Mouse (Mus musculus): Measurements from ENCODE around the gene Elmod2. TPM values are rescaled to one million over a fixed set of nuclear protein-coding genes. Genes with fewer than 3 reads are reported as not detected.

Elmod2 gene
- total RNA-seq (2018; cell fraction: chromatin; rRNA removed), result 10 to 100 TPM in 25 of 26 experiments, 1 to 10 TPM in 1; 9.2 to 84.4 (median 29.3) TPM
- total RNA-seq (2018; cell fraction: cytosol; rRNA removed), result 10 to 100 TPM; 12.7 to 24.0 (median 18.6) TPM
- total RNA-seq (2018; cell fraction: nucleus; rRNA removed), result 10 to 100 TPM; 20.3 to 64.8 (median 28.6) TPM
- polyA plus RNA-seq (2018), result 10.1 to 17.8 TPM (median 13.6 TPM) in 3 replicates

DNA sequence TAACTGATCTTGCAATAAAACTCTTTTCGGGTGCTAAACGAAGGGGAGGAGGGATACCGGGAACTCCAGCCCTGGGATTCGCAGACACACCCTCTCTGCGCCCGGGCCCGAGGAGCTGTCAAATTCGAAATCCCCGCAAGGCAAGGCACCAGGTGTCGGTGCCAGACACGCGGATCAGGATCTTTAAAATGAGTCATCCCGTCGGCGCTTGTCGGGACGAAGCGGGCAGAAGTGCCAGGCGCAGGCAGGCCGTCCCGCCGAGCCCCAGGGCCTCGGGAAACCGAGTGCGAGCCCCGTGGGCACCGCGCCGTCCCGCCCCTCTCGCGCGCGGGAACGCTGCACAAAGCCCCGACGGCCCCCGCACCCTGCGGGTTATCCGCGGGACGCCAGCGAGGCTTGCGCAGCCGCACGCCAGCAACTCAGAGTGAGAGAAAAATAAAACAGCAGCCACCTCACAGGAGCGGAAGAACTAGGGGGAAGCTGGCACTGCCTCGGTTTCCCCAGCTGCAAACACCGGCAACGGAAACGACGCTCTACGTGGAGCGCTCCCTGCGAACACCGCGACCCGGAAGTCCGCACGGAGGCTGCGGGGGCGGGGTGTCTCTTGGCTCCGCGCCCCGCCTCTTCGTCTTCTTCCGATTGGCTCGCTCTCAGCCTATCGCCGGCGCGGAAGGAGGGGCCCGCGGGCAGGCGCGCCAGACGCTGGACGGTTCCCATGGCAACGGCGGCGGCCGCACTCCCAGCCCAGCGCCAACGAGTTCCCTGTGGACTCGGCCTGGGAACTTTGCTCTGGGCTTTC, at the start of gene Elmod2:
Gene Elmod2 (minus strand): TSS at position 588 of the 799 bp plus-strand sequence.
- Histone ChIP-seq H3K27ac (peak within 1 kb of the TSS; percentile 15; the same call in 1 of the 2 replicates), H3K36me3 (ENCODE audit: inconsistent target) (peaks cover 22% of the 10 kb centered on the region; the same call in 1 of the 2 replicates), H3K4me3 (ENCODE audit: inconsistent target) (peak within 1 kb of the TSS; percentile 67), H3K79me2 (ENCODE audit: inconsistent target) (no peaks in the 10 kb centered on the region)
- 2% methylated on average over 78 of the region's 85 CpGs for WGBS (ENCODE audit: missing documents)

DNA sequence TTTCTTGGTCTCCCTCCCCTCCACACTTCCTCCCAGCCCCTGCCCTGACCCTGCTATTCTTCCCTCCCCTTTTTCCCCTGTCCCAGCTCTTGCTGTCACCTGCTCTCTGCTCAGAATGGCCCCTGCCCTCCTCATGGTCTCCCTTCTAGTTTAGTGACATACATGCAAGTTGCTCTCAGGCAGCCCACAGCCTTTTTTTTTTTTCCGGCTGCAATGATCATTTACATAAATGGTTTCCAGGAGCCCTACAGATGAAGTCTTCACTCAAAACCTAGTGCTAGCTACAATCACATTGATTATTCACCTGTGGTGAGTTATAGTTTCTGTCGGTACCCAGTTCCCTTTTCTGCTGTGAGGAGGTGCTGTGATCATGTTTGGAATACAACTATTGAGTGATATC, 48.7 kb upstream of the Elmod2 start:
- Histone ChIP-seq H3K79me2 (ENCODE audit: inconsistent target) (no peaks in the 10 kb centered on the region), H3K27ac (no peak overlapping the region), H3K4me3 (ENCODE audit: inconsistent target) (no peak overlapping the region), H3K36me3 (ENCODE audit: inconsistent target) (no peaks in the 10 kb centered on the region)
- WGBS (ENCODE audit: missing documents), result 76% methylated on average over 2 of the region's 2 CpGs

DNA sequence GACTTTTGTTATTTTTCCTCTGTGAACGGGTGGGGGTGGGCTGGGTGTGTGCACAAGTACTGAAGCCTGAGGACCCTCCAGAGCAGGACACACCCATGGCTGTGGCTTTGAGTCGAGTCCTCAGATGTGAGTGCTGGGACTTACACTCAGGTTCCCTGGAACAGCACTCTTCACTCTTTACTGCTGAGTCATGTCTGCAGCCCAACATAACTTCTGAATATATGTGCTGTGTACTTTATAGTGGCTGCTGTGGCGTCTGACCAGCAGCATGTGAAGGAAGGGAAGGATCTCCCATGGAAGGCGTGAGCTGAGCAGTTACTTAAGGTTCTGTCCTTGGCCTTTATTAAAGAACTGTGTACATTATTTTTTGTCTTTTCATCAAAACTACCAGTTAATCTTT, 47.9 kb upstream of the Elmod2 start:
- Histone ChIP-seq H3K4me3 (ENCODE audit: inconsistent target) (no peak overlapping the region), H3K36me3 (ENCODE audit: inconsistent target) (no peaks in the 10 kb centered on the region), H3K27ac (no peak overlapping the region), H3K79me2 (ENCODE audit: inconsistent target) (no peaks in the 10 kb centered on the region)
- 40% methylated on average over 4 of the region's 4 CpGs for WGBS (ENCODE audit: missing documents)

DNA sequence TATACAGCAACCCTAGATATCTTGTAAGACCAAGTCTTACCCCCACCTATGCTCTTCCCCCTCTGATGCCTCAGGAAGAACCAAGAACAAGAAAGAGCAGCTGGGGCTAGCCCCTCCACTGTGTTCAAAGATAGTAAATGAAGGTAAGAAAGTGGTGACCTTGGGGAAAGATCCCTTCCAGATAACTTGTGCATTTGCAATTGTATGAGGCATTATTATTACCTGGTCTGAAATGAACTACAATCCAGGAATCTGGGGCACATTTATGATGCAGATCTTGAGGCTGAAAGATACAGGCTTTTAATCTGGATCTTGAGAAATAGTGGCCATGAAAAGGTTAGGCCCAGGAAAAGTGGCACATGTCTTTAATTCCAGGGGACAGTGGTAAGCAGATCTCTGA, 44.9 kb upstream of the Elmod2 start:
- Histone ChIP-seq H3K79me2 (ENCODE audit: inconsistent target) (no peaks in the 10 kb centered on the region), H3K36me3 (ENCODE audit: inconsistent target) (no peaks in the 10 kb centered on the region), H3K27ac (no peak overlapping the region), H3K4me3 (ENCODE audit: inconsistent target) (no peak overlapping the region)

DNA sequence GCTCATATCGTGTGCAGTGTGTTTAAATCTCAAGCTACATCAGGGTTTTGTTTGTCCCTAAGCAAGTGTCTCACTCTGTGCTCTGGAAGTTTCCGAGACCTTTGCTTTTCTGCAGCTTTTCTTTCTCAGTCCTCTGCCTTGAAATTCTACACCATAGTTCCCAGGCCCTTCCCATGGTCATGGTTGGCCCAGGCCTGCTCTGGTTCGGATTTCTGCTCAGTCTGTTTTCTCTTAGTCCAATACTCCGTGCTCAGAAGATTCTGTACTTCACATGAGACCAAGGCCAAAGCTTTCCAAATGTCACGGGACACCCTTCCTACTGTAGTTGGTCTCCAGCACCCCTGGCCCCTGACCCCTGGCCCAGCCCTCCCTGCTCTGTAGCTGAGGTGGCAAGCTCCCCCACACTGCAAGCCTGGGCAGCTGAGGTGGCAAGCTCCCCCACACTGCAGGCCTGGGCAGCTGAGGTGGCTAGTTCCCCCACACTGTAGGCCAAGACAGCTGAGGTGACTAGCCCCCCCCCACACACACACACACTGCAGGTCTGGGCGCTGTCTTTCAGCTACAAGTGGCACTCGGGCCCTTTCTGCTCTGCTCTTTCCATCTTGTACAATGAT, 31.0 kb upstream of the Elmod2 start:
- no peak overlapping the region for H3K4me3 ChIP-seq (ENCODE audit: inconsistent target)
- H3K27ac ChIP-seq, result no peak overlapping the region
- H3K36me3 ChIP-seq (ENCODE audit: inconsistent target), result no peaks in the 10 kb centered on the region
- 95% methylated on average over 7 of the region's 7 CpGs for WGBS (ENCODE audit: missing documents)
- no peaks in the 10 kb centered on the region for H3K79me2 ChIP-seq (ENCODE audit: inconsistent target)

DNA sequence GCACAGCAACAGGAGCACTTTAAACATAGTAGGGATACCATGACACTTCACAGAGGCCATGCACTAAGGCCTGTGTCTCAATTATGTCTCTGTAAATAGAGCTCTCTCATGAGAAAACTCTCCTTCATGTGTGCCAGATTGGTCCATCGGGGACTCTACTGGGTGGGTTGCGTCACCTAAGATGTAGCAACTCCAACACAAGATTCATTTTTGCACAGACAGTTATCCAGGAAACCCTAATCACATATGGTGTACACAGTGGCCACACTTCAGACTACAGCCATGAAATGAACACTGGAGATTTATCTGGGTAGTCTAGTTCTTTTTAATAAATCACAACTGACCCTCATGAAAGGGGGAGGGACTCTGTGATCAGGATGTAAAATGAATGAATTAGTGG, 19.0 kb upstream of the Elmod2 start:
- H3K36me3 ChIP-seq (ENCODE audit: inconsistent target), result no peaks in the 10 kb centered on the region
- no peak overlapping the region for H3K4me3 ChIP-seq (ENCODE audit: inconsistent target)
- 56% methylated on average over 2 of the region's 2 CpGs for WGBS (ENCODE audit: missing documents)
- H3K27ac ChIP-seq, result no peak overlapping the region
- no peaks in the 10 kb centered on the region for H3K79me2 ChIP-seq (ENCODE audit: inconsistent target)

DNA sequence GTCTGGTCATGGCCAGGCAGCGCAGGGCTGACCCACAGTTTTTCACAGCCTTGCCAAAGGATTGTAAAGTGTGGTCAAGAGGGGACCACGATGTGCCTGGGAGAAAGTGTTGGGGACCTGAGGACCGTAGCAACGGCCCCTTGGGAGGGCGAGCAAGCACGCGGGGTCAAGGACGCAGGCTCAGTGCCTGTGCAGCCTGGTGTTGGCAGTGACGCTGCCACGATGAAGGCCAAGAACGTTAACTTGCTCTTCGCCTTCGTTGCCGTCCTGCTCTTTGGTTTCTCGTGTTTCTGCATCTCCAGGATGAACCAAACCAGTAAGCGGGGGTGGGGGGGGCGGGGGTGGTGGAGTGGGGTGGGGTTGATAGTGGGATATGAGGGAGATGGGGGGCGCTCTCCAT, 16.0 kb upstream of the Elmod2 start, which contains the start of gene Mgat4d:
Gene Mgat4d (plus strand): TSS at position 209 of the 400 bp plus-strand sequence.
- 84% methylated on average over 17 of the region's 18 CpGs for WGBS (ENCODE audit: missing documents)
- H3K36me3 ChIP-seq (ENCODE audit: inconsistent target), result no peaks in the 10 kb centered on the region
- H3K4me3 ChIP-seq (ENCODE audit: inconsistent target), result no peak within 1 kb of the TSS
- H3K79me2 ChIP-seq (ENCODE audit: inconsistent target), result no peaks in the 10 kb centered on the region
- no peak within 1 kb of the TSS for H3K27ac ChIP-seq

DNA sequence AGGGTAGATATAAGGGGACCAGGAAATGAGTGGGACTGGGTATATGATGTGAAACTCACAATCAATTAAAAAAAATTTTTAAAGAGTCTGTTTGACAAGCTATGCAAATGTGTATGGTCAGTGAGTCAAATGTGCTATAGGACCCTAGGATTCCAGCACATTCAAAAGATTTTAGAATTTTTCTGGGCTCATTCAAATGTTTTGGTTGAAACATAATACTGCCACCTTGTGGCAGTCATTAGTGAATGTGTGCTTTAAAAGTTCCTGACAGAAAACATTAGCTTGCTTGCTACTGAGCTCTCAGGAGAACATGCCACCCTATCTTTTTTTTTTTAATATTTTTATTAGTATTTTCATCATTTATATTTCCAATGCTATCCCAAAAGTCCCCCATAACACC, 10.4 kb upstream of the Elmod2 start:
- Histone ChIP-seq H3K27ac (no peak overlapping the region), H3K79me2 (ENCODE audit: inconsistent target) (no peaks in the 10 kb centered on the region), H3K4me3 (ENCODE audit: inconsistent target) (no peak overlapping the region), H3K36me3 (ENCODE audit: inconsistent target) (no peaks in the 10 kb centered on the region)

DNA sequence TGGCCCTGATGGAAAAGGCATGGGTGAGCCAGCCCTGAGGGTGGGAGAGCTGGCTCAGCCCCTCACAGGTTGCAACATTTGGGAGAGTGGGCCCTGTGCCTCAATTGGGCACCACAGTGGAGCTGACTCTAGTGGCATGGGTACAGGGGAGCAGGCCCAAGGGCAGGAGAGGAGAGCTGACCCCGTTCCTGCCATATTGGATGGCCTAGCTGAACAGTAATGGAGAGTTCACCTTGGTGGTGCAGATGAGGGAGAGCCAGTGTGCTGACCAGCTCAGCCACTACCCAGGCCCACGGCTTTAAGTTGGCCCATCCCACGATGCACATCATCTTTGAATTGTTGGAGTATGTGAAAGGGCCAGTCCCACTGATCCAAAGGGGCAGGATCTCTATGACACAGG, 9.8 kb upstream of the Elmod2 start:
- H3K79me2 ChIP-seq (ENCODE audit: inconsistent target), result no peaks in the 10 kb centered on the region
- no peak overlapping the region for H3K4me3 ChIP-seq (ENCODE audit: inconsistent target)
- 90% methylated on average over 3 of the region's 3 CpGs for WGBS (ENCODE audit: missing documents)
- no peak overlapping the region for H3K27ac ChIP-seq
- no peaks in the 10 kb centered on the region for H3K36me3 ChIP-seq (ENCODE audit: inconsistent target)

DNA sequence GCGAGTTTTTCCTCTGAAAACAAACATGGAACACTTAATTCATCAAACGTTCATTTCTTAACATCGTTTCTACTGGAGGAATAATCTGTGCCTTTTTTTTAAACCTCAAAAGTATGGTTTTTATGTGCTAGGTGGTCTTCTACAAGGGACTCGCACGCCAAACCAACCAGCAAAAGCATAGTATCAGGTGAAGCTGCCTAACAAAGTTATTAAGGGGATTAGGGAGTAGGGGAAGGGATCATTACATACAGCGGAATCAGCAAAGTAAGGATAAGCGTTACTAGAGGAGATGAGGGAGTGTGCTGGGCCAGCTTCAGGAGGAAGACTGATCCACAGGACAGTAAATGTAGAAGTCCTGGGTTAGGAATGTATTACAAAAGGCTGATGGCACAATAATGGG, 578 bp upstream of the Elmod2 start:
- Histone ChIP-seq H3K4me3 (ENCODE audit: inconsistent target) (peak overlapping the region; percentile 28; the same call in 1 of the 2 replicates), H3K79me2 (ENCODE audit: inconsistent target) (no peaks in the 10 kb centered on the region), H3K27ac (no peak overlapping the region), H3K36me3 (ENCODE audit: inconsistent target) (0 out of 2 replicates have a peak, but pooled peaks cover 15% of the 10 kb centered on the region)
- WGBS (ENCODE audit: missing documents), result 36% methylated on average over 7 of the region's 7 CpGs

DNA sequence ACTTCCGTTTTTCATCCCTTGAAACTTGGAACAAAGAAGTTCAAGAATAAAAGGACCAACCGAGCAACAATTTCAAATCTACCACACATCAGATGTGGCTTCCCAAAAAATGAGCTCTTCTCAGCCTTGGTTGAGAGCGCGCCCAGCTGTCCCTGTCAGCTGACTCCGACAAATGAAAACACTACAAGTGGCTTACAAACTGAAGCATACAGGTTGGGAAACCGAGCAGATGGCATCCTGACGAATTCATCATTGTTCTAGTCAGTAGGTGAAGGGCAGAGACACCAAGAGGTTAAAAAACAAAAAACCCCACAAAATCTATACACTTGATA, 753 bp downstream of the Elmod2 start:
- Histone ChIP-seq H3K79me2 (ENCODE audit: inconsistent target) (no peaks in the 10 kb centered on the region), H3K4me3 (ENCODE audit: inconsistent target) (peak overlapping the region; percentile 67), H3K27ac (peak overlapping the region; percentile 15; the same call in 1 of the 2 replicates), H3K36me3 (ENCODE audit: inconsistent target) (peaks cover 24% of the 10 kb centered on the region; the same call in 1 of the 2 replicates)
- WGBS (ENCODE audit: missing documents), result 11% methylated on average over 7 of the region's 7 CpGs

DNA sequence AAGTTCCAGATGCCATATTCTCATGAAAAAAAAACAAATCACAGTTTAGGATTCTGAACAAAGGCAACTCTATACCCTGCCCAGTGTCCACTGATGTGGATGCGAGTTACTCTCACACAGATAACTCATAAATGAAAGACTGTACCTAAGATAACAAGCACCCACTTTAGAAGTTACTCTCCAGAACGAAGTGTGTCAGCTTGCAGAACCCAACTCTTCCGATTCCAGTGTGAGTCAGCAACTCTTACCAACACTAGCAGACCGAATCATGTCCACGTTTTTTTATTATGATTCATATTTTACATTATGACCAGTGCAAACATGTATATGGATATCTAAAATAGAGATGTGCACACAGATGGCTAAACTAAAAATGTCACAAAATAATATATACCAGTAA, 4.4 kb downstream of the Elmod2 start:
- Histone ChIP-seq H3K27ac (no peak overlapping the region), H3K4me3 (ENCODE audit: inconsistent target) (no peak overlapping the region), H3K36me3 (ENCODE audit: inconsistent target) (peaks cover 24% of the 10 kb centered on the region; the same call in 1 of the 2 replicates), H3K79me2 (ENCODE audit: inconsistent target) (no peaks in the 10 kb centered on the region)
- WGBS (ENCODE audit: missing documents), result 91% methylated on average over 5 of the region's 5 CpGs

DNA sequence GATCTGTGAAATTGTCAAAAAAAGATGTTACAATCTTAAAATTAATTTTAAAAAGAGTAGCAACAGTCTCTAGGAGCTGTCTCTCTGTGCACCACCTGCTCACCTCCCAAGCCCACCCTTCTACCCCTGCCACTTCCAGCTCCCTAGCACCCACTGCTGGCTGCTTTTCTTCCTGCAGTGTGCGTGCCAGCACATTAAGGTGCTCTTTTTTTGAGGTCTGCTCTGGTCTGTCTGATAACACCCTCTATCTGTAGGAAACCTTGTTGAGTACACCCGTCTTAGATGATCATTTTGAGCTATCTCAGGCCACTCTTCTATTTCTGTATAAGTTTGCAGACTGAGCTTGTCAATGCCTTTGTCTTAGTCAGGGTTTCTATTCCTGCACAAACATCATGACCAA, 9.2 kb downstream of the Elmod2 start:
- Histone ChIP-seq H3K79me2 (ENCODE audit: inconsistent target) (no peaks in the 10 kb centered on the region), H3K36me3 (ENCODE audit: inconsistent target) (peaks cover 50% of the 10 kb centered on the region), H3K4me3 (ENCODE audit: inconsistent target) (no peak overlapping the region), H3K27ac (no peak overlapping the region)
- 95% methylated on average over 2 of the region's 2 CpGs for WGBS (ENCODE audit: missing documents)

DNA sequence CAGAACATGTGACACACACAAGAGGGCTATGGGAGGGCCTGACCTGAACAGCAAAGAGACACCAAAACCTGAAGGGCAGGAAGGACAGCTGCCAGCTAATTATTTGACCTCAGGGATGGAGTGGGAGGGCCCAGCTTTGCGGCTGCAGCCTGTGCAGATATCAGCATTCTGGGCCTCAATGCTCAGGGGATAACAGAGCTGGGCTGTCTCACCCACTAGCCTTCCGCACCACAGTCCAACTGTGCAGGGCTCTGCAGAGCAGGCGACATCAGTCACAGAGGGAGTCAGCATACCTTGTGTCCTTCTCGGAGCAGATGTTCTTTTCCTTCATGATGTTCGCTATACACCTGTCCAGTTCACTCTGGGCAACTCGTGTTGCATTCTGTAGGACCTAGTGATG, 9.9 kb downstream of the Elmod2 start:
- peaks cover 50% of the 10 kb centered on the region for H3K36me3 ChIP-seq (ENCODE audit: inconsistent target)
- no peak overlapping the region for H3K4me3 ChIP-seq (ENCODE audit: inconsistent target)
- 93% methylated on average over 6 of the region's 6 CpGs for WGBS (ENCODE audit: missing documents)
- H3K27ac ChIP-seq, result no peak overlapping the region
- H3K79me2 ChIP-seq (ENCODE audit: inconsistent target), result no peaks in the 10 kb centered on the region

DNA sequence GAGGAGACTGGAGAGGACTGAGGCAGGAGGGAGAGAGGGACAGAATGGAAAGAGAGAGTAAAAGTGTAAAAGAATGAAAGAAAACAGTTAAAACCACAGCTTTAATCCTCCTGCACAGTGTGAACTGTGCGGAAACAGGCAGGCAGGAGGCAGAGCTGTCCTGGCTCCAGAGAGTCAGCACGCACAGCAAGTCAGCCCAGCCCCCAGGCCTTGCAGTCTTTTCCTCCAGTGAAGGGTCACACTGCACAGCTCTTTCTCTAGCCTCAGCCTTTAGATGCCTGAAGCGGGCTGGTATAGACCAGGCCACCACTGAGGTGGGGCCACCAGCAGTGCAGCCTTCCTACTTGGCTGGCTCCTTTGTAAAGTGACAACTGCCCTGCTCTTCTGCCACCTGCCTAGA, 11.7 kb downstream of the Elmod2 start:
- WGBS (ENCODE audit: missing documents), result 91% methylated on average over 3 of the region's 3 CpGs
- peaks cover 62% of the 10 kb centered on the region for H3K36me3 ChIP-seq (ENCODE audit: inconsistent target)
- H3K27ac ChIP-seq, result no peak overlapping the region
- no peak overlapping the region for H3K4me3 ChIP-seq (ENCODE audit: inconsistent target)
- no peaks in the 10 kb centered on the region for H3K79me2 ChIP-seq (ENCODE audit: inconsistent target)

Measured in macrophage (primary cell).